9 mouse cellular contexts compared by ENCODE assay signal in the genomic region with DNA sequence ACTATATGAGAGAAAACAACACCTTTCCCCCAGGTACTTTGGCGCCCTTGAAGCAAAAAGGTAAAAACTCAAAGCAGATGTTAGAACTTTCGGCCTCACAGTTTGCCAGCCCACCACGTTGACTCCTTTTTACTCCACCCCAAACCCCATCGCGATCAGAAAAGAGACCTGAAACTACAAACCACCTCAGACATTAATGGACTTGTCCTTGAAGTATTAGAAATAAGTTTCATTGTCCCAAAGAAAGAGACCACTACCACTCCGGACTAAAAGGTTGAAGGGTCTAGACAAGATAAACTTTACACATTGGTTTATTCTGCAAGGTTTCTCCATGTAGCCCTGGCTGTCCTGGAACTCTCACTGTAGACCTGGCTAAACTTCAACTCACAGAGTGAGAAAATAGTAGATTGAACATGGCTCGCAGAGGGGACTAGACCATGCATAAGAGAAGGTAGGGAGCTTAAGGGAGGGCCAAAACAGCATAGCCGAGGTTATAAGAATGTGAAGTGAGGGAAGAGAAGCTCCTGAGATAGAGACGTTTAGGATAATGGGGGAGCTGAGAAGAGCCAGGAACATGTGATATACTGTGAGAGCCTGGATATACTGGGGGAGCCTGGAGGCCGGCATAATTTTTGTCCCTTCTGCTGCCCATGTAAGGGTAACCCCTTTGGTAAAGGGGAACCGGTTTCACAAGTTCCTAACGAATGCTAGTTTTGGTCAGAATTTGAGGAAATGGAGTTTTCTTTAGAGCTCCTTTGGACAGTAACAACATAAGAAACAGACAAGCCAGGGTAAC. TPM values are rescaled to one million over a fixed set of nuclear protein-coding genes. Genes with fewer than 3 reads are reported as not detected.
DNase-seq lines count a peak whose midpoint lies in the region; ATAC-seq and TF ChIP-seq lines count a peak whose summit lies in the region.
"Had no signal": no experiment of that assay in that cellular context is flagged by ENCODE, and none has a peak within 500 bp of the region (broad histone marks: within the 10 kb centered on the region; RNA-seq: fewer than 3 reads in every experiment).

No protein-coding gene starts in this region.

- H3K9me3 ChIP-seq in heart, embryonic 10.5 days: no peaks in the 10 kb centered on the region
- H3K9me3 ChIP-seq in MEL (replicated peaks; ENCODE audit: insufficient read depth, low read length): no peaks in the 10 kb centered on the region
- no peaks in the 10 kb centered on the region for H3K9me3 ChIP-seq in hindbrain, embryonic 14.5 days (ENCODE audit: control insufficient read depth, low read length)
- no peaks in the 10 kb centered on the region for H3K9me3 ChIP-seq in midbrain, embryonic 11.5 days (ENCODE audit: control insufficient read depth, low read length)

- TF ChIP-seq CTCF in MEL (IDR thresholded peaks at IDR 0.05 in 2 of 3, conservative IDR thresholded peaks at IDR 0.05 in 1 of 3; ENCODE audit: control insufficient read depth in 1 of 3, insufficient read depth in 1 of 3, low read depth in 2 of 3, low read length in 3 of 3, poor library complexity in 1 of 3, severe bottlenecking in 1 of 3): no peak

- H3K4me1 ChIP-seq in heart, embryonic 10.5 days: peaks cover 20% of the 10 kb centered on the region
- peaks cover 11 to 18% of the 10 kb centered on the region in 2 experiments for H3K4me1 ChIP-seq in MEL (ENCODE audit: control insufficient read depth in 1 of 2, insufficient read depth in 2 of 2, low read length in 2 of 2)
- peaks cover 16% of the 10 kb centered on the region for H3K4me1 ChIP-seq in hindbrain, embryonic 14.5 days (replicated peaks; ENCODE audit: control insufficient read depth, insufficient read depth, low read length)
- H3K4me1 ChIP-seq in midbrain, embryonic 11.5 days (ENCODE audit: control insufficient read depth, insufficient read depth, low read length): peaks cover 18% of the 10 kb centered on the region

- H3K27ac ChIP-seq in heart, embryonic 10.5 days: peak overlapping the region; percentile 71
- H3K27ac ChIP-seq in MEL (ENCODE audit: control insufficient read depth, low read depth, low read length): peak overlapping the region; percentile 71
- peak overlapping the region; percentile 86 for H3K27ac ChIP-seq in hindbrain, embryonic 14.5 days
- H3K27ac ChIP-seq in midbrain, embryonic 11.5 days (ENCODE audit: low read depth, low read length): peak overlapping the region; percentile 60; the same call in 1 of the 2 replicates

- TF ChIP-seq POLR2A in MEL (IDR thresholded peaks at IDR 0.05; ENCODE audit: control insufficient read depth in 1 of 2, insufficient read depth in 1 of 2, low read depth in 1 of 2, low read length in 2 of 2, poor library complexity in 1 of 2): 0 out of 4 replicates have a peak, but pooled peaks of 1 of the 2 experiments have one; percentile 11

- no peaks in the 10 kb centered on the region for H3K27me3 ChIP-seq in heart, embryonic 10.5 days (ENCODE audit: insufficient read depth, poor library complexity, severe bottlenecking)
- no peaks in the 10 kb centered on the region for H3K27me3 ChIP-seq in MEL (ENCODE audit: control insufficient read depth in 1 of 2, insufficient read depth in 2 of 2, low read length in 2 of 2)
- no peaks in the 10 kb centered on the region for H3K27me3 ChIP-seq in hindbrain, embryonic 14.5 days (ENCODE audit: control insufficient read depth, insufficient read depth, low read length)
- no peaks in the 10 kb centered on the region for H3K27me3 ChIP-seq in midbrain, embryonic 11.5 days (ENCODE audit: control insufficient read depth, insufficient read depth, low read length)

- peaks cover 10% of the 10 kb centered on the region for H3K79me2 ChIP-seq in MEL (ENCODE audit: control insufficient read depth, insufficient read depth, low read length, poor library complexity)

- no peak for TF ChIP-seq RAD21 in MEL (IDR thresholded peaks at IDR 0.05; ENCODE audit: low read depth, low read length)

- H3K36me3 ChIP-seq in heart, embryonic 10.5 days: peaks cover 27% of the 10 kb centered on the region
- peaks cover 0 to 22% of the 10 kb centered on the region in 2 experiments; a peak in 3 of 4 replicates for H3K36me3 ChIP-seq in MEL (ENCODE audit: control insufficient read depth in 1 of 2, insufficient read depth in 2 of 2, low read length in 2 of 2)
- peaks cover 26% of the 10 kb centered on the region for H3K36me3 ChIP-seq in hindbrain, embryonic 14.5 days (replicated peaks; ENCODE audit: control insufficient read depth, insufficient read depth)
- H3K36me3 ChIP-seq in midbrain, embryonic 11.5 days (ENCODE audit: control insufficient read depth, insufficient read depth, low read length): peaks cover 3% of the 10 kb centered on the region; the same call in 1 of the 2 replicates

- 63% methylated on average over 12 of the region's 12 CpGs for WGBS in heart, embryonic 10.5 days
- 67% methylated on average over 12 of the region's 12 CpGs for WGBS in hindbrain, embryonic 14.5 days
- 61% methylated on average over 12 of the region's 12 CpGs for WGBS in midbrain, embryonic 11.5 days

- no peak for ATAC-seq in hindbrain, embryonic 14.5 days (ENCODE audit: low FRiP score)
- ATAC-seq in midbrain, embryonic 11.5 days (ENCODE audit: low FRiP score): no peak

- peak overlapping the region; percentile 60 for H3K4me2 ChIP-seq in hindbrain, embryonic 14.5 days (replicated peaks)
- peak overlapping the region; percentile 40 for H3K4me2 ChIP-seq in midbrain, embryonic 11.5 days

- no peak for TF ChIP-seq EP300 in MEL (IDR thresholded peaks at IDR 0.05; ENCODE audit: low read depth in 1 of 2, low read length in 2 of 2)

- peak overlapping the region; percentile 73 for H3K4me3 ChIP-seq in heart, embryonic 10.5 days
- peak overlapping the region; percentile 38 to 51 for H3K4me3 ChIP-seq in MEL (ENCODE audit: control insufficient read depth in 1 of 2, insufficient read depth in 1 of 2, low read depth in 2 of 2, low read length in 2 of 2)
- peak overlapping the region; percentile 65 for H3K4me3 ChIP-seq in hindbrain, embryonic 14.5 days (replicated peaks; ENCODE audit: low read length)
- peak overlapping the region; percentile 87; the same call in 1 of the 2 replicates for H3K4me3 ChIP-seq in midbrain, embryonic 11.5 days (ENCODE audit: low read depth, low read length)

- peak overlapping the region; percentile 63 for H3K9ac ChIP-seq in MEL (ENCODE audit: control insufficient read depth, low read depth, low read length, poor library complexity, severe bottlenecking)
- peak overlapping the region; percentile 51 for H3K9ac ChIP-seq in hindbrain, embryonic 14.5 days
- no peak overlapping the region; the same call in 1 of the 2 replicates for H3K9ac ChIP-seq in midbrain, embryonic 11.5 days (ENCODE audit: low read length)

- intact Hi-C loops in heart, postnatal 25 days (cut with DNase I): no loop called here

- DNase-seq in heart, embryonic 10.5 days (ENCODE audit: low spot score): no peak
- no peak for DNase-seq in heart, postnatal 25 days (ENCODE audit: low spot score)
- peak; percentile 81 for DNase-seq in MEL (ENCODE audit: low read depth, low spot score)
- no peak for DNase-seq in hindbrain, embryonic 14.5 days (ENCODE audit: low spot score)
- DNase-seq in midbrain, embryonic 11.5 days (ENCODE audit: low spot score, missing footprints): no peak
- DNase-seq in retina, postnatal 1 day: no peak
- no peak for DNase-seq in thymus, postnatal 0 days (ENCODE audit: low spot score)
- no peak for DNase-seq in layer of hippocampus, adult 18-20 months (ENCODE audit: low spot score in 2 of 2)

RNA-seq across cellular contexts. Expression of a gene that starts 0.9 kb away (rescaled TPM):
- polyA plus RNA-seq in heart, embryonic 10.5 days (2016; fragmentation: Nextera tagmentation; extraction: Ambion mirVana): 220 and 253 TPM in 2 replicates
- 10 to 100 TPM; 20.7 to 22.3 TPM for total RNA-seq in heart, postnatal 25 days (2021)
- 239 and 267 TPM in 2 replicates for total RNA-seq in MEL (2012; rRNA removed)
- polyA plus RNA-seq in MEL (2012; ENCODE audit: insufficient read depth in 1 of 2, insufficient read length in 2 of 2, low read depth in 1 of 2, low replicate concordance in 2 of 2, missing spikeins in 1 of 2): 100 to 1,000 TPM in 1 of 2 experiments, not detected in 1; 226 TPM
- polyA plus RNA-seq in hindbrain, embryonic 14.5 days (2014; fragmentation: Nextera tagmentation; extraction: Ambion mirVana): 416 and 468 TPM in 2 replicates
- polyA plus RNA-seq in midbrain, embryonic 11.5 days (2014; fragmentation: Nextera tagmentation; extraction: Ambion mirVana): 342 TPM in 2 replicates
- polyA plus RNA-seq in thymus, postnatal 0 days (2015; fragmentation: Nextera tagmentation; extraction: Ambion mirVana): 180 and 193 TPM in 2 replicates
- total RNA-seq in layer of hippocampus, adult 18-20 months (2021): 10 to 100 TPM; 83.7 to 91.9 TPM

RNA-seq across cellular contexts. Expression of a gene that starts 1.8 kb away (rescaled TPM):
- polyA plus RNA-seq in heart, embryonic 10.5 days (2016; fragmentation: Nextera tagmentation; extraction: Ambion mirVana): not detected in 2 replicates
- total RNA-seq in heart, postnatal 25 days (2021): not detected
- not detected in 2 replicates for total RNA-seq in MEL (2012; rRNA removed)
- polyA plus RNA-seq in MEL (2012; ENCODE audit: insufficient read depth in 1 of 2, insufficient read length in 2 of 2, low read depth in 1 of 2, low replicate concordance in 2 of 2, missing spikeins in 1 of 2): not detected
- not detected in 2 replicates for polyA plus RNA-seq in hindbrain, embryonic 14.5 days (2014; fragmentation: Nextera tagmentation; extraction: Ambion mirVana)
- polyA plus RNA-seq in midbrain, embryonic 11.5 days (2014; fragmentation: Nextera tagmentation; extraction: Ambion mirVana): not detected in 2 replicates
- polyA plus RNA-seq in thymus, postnatal 0 days (2015; fragmentation: Nextera tagmentation; extraction: Ambion mirVana): not detected in 2 replicates
- total RNA-seq in layer of hippocampus, adult 18-20 months (2021): not detected
- total RNA-seq: layer of hippocampus, postnatal 25 days had no signal

RNA-seq across cellular contexts. Expression of a gene that starts 9.6 kb away (rescaled TPM):
- polyA plus RNA-seq in heart, embryonic 10.5 days (2016; fragmentation: Nextera tagmentation; extraction: Ambion mirVana): 10.1 and 11.6 TPM in 2 replicates
- total RNA-seq in heart, postnatal 25 days (2021): 10 to 100 TPM; 20.0 to 22.5 TPM
- total RNA-seq in MEL (2012; rRNA removed): 32.2 and 40.8 TPM in 2 replicates
- 10 to 100 TPM in 1 of 2 experiments, not detected in 1; 58.9 TPM for polyA plus RNA-seq in MEL (2012; ENCODE audit: insufficient read depth in 1 of 2, insufficient read length in 2 of 2, low read depth in 1 of 2, low replicate concordance in 2 of 2, missing spikeins in 1 of 2)
- polyA plus RNA-seq in hindbrain, embryonic 14.5 days (2014; fragmentation: Nextera tagmentation; extraction: Ambion mirVana): 95.7 and 117 TPM in 2 replicates
- polyA plus RNA-seq in midbrain, embryonic 11.5 days (2014; fragmentation: Nextera tagmentation; extraction: Ambion mirVana): 25.2 and 28.0 TPM in 2 replicates
- 12.1 and 13.4 TPM in 2 replicates for polyA plus RNA-seq in thymus, postnatal 0 days (2015; fragmentation: Nextera tagmentation; extraction: Ambion mirVana)
- total RNA-seq in layer of hippocampus, adult 18-20 months (2021): 100 to 1,000 TPM; 128 to 134 TPM

RNA-seq across cellular contexts. Expression of a gene that starts 33.2 kb away (rescaled TPM):
- polyA plus RNA-seq in heart, embryonic 10.5 days (2016; fragmentation: Nextera tagmentation; extraction: Ambion mirVana): 12.4 and 14.7 TPM in 2 replicates
- total RNA-seq in heart, postnatal 25 days (2021): not detected
- 41.1 and 53.2 TPM in 2 replicates for total RNA-seq in MEL (2012; rRNA removed)
- polyA plus RNA-seq in MEL (2012; ENCODE audit: insufficient read depth in 1 of 2, insufficient read length in 2 of 2, low read depth in 1 of 2, low replicate concordance in 2 of 2, missing spikeins in 1 of 2): 100 to 1,000 TPM; 133 to 185 TPM
- 0.11 TPM in 1 of 2 replicates, not detected in the other for polyA plus RNA-seq in hindbrain, embryonic 14.5 days (2014; fragmentation: Nextera tagmentation; extraction: Ambion mirVana)
- 1.7 and 2.2 TPM in 2 replicates for polyA plus RNA-seq in midbrain, embryonic 11.5 days (2014; fragmentation: Nextera tagmentation; extraction: Ambion mirVana)
- polyA plus RNA-seq in thymus, postnatal 0 days (2015; fragmentation: Nextera tagmentation; extraction: Ambion mirVana): not detected in 2 replicates
- under 1 TPM in 1 of 2 experiments, not detected in 1; 0.15 TPM for total RNA-seq in layer of hippocampus, adult 18-20 months (2021)
- total RNA-seq: layer of hippocampus, postnatal 25 days had no signal

RNA-seq across cellular contexts. Expression of a gene that starts 57.3 kb away (rescaled TPM):
- polyA plus RNA-seq in heart, embryonic 10.5 days (2016; fragmentation: Nextera tagmentation; extraction: Ambion mirVana): 0.77 and 0.85 TPM in 2 replicates
- under 1 TPM; 0.16 to 0.61 TPM for total RNA-seq in heart, postnatal 25 days (2021)
- total RNA-seq in MEL (2012; rRNA removed): 4.0 TPM in 2 replicates
- 1 to 10 TPM in 1 of 2 experiments, not detected in 1; 7.4 TPM for polyA plus RNA-seq in MEL (2012; ENCODE audit: insufficient read depth in 1 of 2, insufficient read length in 2 of 2, low read depth in 1 of 2, low replicate concordance in 2 of 2, missing spikeins in 1 of 2)
- polyA plus RNA-seq in hindbrain, embryonic 14.5 days (2014; fragmentation: Nextera tagmentation; extraction: Ambion mirVana): 29.9 and 36.8 TPM in 2 replicates
- 4.5 and 4.7 TPM in 2 replicates for polyA plus RNA-seq in midbrain, embryonic 11.5 days (2014; fragmentation: Nextera tagmentation; extraction: Ambion mirVana)
- polyA plus RNA-seq in thymus, postnatal 0 days (2015; fragmentation: Nextera tagmentation; extraction: Ambion mirVana): 1.4 and 1.9 TPM in 2 replicates
- total RNA-seq in layer of hippocampus, adult 18-20 months (2021): 10 to 100 TPM in 1 of 2 experiments, 1 to 10 TPM in 1; 9.6 to 13.1 TPM
